Mouse (Mus musculus) large intestine, adult 2 months (tissue): ENCODE results near the gene Vwa3b. TPM values are rescaled to one million over a fixed set of nuclear protein-coding genes. Genes with fewer than 3 reads are reported as not detected.

ENCODE experiments used
- DNase-seq: peaks from one replicate; pipeline ENCODE4 v3.0.0-alpha.2; 2012; ENCODE audit warnings: low read depth, low spot score
- WGBS: fragments of 180-500 bp; shearing (Covaris S2); methylation state at CpG from one replicate; pipeline ENCODE4 v1.1.7; 2018; 5-methylcytosine and 5-hydroxymethylcytosine counted together
- polyA plus RNA-seq: library from polyadenylated mRNA; depleted of rRNA; stranded (reverse); fragments of >200 nt; gene quantifications from 2 replicates; pipeline ENCODE4 v1.2.3, GENCODE M21; 2012; rRNA removed

Vwa3b gene
- polyA plus RNA-seq, 1 experiment: 0.61 TPM

GRCm38 (mm10) chr1:37207743-37208142 lies 181.3 kb downstream of the Vwa3b start:
- no peak for DNase-seq
- WGBS: 66% methylated on average over 8 of the region's 8 CpGs

- 88% methylated on average over 9 of the region's 9 CpGs for WGBS
- no peak for DNase-seq
Measured at GRCm38 (mm10) chr1:37212375-37212774, 186.0 kb downstream of the Vwa3b start.

DNA sequence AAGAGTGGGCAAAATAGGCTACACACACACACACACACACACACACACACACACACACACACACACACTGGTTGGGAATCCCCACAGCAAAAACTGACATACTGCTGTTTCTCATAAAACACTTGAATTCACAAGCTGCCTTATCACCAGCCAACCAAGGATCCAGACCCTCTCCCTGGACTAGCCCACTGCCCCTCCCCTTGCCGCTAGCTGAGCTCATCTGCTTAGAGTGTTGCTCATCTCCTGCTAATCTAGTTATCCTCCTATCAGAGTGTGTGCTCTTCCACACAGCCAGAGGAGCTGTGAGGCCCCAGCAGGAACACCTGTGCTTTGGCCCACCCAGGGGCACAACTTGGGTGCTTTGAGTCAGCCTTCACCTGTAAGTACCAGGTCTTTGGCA lies 187.7 kb downstream of the Vwa3b start, which contains the start of gene Cnga3:
Gene Cnga3 (plus strand): TSS at position 291 of the 400 bp plus-strand sequence.
- DNase-seq: no peak
- 62% methylated on average over 1 of the region's 1 CpGs for WGBS

- DNase-seq: no peak
Measured at GRCm38 (mm10) chr1:37218386-37218785, 192.0 kb downstream of the Vwa3b start.

GRCm38 (mm10) chr1:37219593-37219992 lies 193.2 kb downstream of the Vwa3b start:
- no peak for DNase-seq
- WGBS: 87% methylated on average over 5 of the region's 5 CpGs

More at GRCm38 (mm10) chr1:37218386-37218785, 192.0 kb downstream of the Vwa3b start:
- 9% methylated on average over 14 of the region's 14 CpGs for WGBS

- WGBS: 62% methylated on average over 6 of the region's 6 CpGs
- DNase-seq: no peak
Measured at GRCm38 (mm10) chr1:37220134-37220907, 193.9 kb downstream of the Vwa3b start.

DNA sequence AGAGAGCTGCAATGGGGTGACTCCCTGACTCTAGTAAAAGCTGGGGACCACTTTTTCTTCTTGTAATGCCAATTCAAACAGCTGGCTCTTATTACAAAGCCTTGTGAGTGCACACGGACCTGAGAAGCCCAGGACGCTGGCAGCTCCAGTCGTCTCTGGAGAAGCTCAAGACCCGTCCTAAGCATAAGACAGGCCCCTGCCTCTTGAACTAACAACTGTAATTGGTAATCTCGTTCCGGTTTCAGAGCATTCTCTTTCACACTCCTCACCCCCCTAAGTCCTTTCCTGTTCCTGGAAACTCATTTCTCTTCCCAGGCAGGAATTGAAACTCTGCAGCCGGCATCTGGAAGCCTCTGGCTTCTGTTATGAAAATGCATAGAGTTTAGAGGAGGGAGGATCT lies 195.6 kb downstream of the Vwa3b start:
- WGBS: 54% methylated on average over 7 of the region's 7 CpGs
- DNase-seq: no peak

GRCm38 (mm10) chr1:37230404-37230803 lies 204.0 kb downstream of the Vwa3b start:
- no peak for DNase-seq
- 55% methylated on average over 6 of the region's 6 CpGs for WGBS

DNA sequence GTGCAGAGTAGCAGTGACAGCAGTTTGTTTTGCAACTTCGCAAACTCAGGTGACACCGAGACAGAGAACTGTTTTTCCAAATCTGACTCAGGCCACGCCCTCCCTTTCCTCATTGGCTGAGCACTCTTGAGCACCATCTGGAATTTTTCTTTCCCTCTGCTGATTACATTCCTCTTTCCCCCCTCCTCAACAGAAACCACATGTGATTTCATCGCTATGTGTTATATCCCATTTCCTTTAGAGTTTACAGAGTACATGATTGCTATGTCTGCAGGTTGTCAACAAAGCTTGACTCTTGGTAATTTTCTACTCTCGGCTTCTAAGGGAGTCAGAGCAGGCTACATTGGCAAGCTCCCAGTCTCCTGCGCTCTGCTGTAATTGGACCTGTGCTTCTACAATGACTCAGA lies 204.9 kb downstream of the Vwa3b start:
- no peak for DNase-seq
- 43% methylated on average over 6 of the region's 6 CpGs for WGBS

Other genes with a start within 250 kb of the Vwa3b start
- gene Tmem131, start 82.9 kb upstream of the Vwa3b start, polyA plus RNA-seq: 19.1 and 32.5 TPM in 2 replicates
- 0.10 and 0.25 TPM in 2 replicates for gene Cnga3, start 187.8 kb downstream of the Vwa3b start, polyA plus RNA-seq